Mouse (Mus musculus): ENCODE measurements around the gene Csnk1g2. TPM values are rescaled to one million over a fixed set of nuclear protein-coding genes. Genes with fewer than 3 reads are reported as not detected.
"Not testable (repeated sequence)": the region's sequence is repeated elsewhere in the genome, so short reads cannot be mapped to it uniquely, and the experiment has no call there.

Gene Csnk1g2
- total RNA-seq, 2 experiments from 2014 or later = 167 to 169 TPM

DNA sequence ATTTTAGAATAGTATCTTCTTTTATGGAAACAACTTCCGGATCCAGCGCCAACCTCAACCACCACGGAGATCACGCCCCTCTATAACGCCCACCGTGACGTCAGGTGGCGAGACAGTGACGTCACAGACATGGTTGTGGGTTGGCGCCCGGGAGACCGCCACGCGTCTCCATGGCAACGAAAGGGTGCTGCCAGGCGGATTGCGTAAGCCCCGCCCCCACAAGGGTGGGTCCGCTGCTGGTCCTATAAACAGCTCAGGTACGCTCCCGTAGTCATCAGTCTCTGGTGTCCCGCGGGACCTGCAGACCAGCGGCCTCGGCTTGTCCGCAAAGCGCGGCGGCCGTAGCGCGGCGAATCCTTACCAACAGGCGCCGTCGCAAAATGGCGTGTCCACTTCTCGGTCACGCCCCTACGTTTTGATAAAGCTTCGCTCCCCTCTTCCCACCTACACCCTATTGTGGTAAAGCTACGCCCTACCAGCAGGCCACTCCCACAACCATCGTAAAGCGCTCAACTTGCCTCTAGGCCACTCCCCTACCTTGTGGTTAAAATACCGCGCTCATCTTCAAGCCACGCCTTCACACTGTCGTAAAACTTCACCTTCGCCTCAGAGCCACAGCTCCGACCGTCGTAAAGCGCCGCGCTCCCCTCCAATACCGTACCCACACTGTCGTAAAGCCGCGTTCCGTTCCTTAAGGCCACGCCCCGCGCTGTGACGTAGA is 538 bp upstream of the Csnk1g2 start:
- DNase-seq (ENCODE audit: low spot score in 2 of 2) = peak; percentile 96 to 99

DNA sequence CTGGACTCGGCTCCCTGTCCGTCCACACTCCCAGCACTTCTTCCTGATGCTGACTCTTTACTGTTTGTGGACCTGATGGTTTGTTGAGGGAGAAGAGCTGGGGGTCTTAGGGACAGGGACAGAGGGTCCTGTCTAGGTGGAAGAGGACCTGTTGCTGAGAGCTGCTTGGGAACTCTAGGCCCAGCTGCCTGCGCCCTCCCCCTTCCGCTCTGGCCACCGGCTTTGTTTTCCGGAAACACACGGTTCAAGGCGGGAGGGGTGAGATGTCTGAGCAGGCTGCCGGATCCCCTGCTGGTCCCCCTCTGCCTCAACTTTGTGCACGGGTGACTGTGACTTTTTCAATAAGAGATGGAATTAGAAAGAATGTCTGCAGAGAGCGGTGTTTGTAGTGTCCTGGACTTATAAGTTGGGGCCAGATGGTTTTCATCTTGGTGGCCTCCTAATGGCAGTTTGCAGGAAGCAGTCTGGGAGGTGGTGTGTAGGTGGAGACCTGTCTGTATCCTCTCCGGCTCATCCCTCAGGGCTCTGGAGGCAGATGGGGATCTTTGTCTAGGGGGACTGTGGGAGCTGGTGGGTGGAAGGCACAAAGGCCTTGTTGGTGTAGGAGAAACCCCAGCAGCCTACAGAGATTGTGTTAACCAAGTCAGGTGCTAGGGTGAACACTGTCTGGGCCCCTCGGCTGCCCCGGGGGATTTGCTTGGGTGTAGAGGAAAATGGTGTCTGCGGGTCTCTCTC is 986 bp downstream of the Csnk1g2 start:
- DNase-seq (ENCODE audit: low spot score in 2 of 2) = peak in 1 of 2 experiments; percentile 58

DNA sequence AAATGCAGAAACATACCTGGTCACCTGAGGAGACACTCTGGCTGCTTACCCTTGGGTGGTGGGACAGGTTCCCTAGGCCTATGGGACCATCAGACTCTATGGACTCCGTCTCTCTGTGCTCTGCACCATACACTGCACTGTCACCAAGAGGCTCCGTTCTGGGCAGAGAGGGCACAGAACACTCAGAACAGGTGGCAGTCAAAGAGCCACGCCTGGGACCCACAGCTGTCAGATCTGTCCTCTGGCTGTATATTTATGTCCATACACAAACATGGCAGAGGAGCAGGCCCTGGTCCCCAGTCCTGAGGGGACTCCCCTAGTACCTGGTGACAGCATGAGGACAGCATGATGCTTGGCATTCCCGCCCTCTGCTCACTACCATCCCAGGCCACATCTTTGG is 3.1 kb downstream of the Csnk1g2 start:
- no peak for DNase-seq (ENCODE audit: low spot score in 2 of 2)

DNA sequence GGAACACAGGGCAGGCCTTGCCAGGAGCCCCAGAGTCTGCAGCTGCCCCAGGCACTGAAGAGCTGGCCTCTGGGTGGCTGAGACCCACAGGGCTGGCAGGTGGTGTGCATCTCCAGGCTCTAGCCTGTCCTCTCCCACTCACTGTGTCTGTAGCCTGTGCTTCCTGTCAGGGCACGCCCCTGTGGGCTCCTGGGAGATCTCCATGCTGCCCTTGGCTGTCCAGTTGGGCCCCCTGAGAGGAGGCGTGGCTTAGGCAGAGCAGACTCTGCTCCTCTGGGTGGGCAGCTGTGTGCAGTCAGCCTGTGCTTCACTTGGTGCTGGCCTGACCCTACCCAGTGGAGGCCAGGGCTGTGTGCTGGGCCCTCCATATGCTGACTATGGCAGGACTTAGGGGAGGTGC is 5.0 kb downstream of the Csnk1g2 start:
- no peak for DNase-seq (ENCODE audit: low spot score in 2 of 2)

DNA sequence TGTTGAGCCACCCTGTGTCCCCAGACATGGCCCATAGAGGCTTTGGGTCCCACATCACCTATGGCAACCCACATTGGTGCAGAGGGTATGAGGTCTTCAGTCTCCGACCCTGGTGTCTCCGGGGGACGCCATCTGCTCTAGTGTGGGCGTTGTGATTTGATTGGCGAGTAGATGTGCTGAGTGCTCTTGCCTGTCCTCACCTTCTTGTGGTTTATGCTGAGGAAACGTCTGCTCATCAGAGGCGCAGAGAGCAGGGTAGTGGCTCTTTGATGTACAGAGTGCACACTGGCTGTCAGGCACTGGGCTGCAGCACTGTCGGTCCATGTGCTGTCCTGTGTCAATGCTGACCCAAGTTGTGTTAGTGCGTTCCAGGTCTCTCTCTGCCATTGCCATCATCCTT is 6.3 kb downstream of the Csnk1g2 start:
- no peak for DNase-seq (ENCODE audit: low spot score in 2 of 2)

DNA sequence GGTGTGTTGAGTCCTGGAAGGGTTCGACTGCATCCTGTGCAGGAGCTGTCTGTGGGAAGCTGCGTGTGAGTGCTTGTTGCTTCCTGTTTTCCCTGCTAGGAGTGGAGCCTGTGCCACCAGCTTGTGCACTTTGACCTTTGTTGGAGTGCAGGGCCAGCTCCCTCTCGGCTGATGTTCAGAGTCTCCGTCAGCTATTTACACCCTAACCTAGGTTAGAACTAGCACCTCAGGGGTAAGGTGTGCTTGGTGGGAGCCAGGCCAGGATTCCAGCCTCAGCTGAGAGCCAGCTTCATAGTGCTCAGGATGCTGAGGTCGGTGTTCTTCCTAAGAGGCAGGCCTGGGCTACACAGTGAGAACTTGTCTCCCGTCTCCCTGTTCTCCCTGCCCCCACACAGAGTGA is 12.7 kb downstream of the Csnk1g2 start:
- no peak for DNase-seq (ENCODE audit: low spot score in 2 of 2)

DNA sequence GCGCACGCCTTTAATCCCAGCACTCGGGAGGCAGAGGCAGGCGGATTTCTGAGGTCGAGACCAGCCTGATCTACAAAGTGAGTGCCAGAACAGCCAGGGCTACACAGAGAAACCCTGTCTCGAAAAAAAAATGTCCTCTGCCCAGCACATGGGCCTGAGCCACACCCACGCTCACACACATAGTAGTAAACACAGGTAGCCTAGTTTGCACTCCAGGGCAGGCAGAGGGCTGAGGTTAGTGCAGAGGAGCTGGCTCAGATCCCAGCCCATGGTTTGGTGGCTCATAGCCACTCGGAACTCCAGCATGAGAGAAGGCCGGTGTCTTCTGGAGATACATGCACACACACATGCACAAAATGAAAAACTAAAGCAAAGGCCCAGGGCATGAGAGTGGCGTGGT is 24.3 kb downstream of the Csnk1g2 start:
- DNase-seq (ENCODE audit: low spot score in 2 of 2) = no peak

DNA sequence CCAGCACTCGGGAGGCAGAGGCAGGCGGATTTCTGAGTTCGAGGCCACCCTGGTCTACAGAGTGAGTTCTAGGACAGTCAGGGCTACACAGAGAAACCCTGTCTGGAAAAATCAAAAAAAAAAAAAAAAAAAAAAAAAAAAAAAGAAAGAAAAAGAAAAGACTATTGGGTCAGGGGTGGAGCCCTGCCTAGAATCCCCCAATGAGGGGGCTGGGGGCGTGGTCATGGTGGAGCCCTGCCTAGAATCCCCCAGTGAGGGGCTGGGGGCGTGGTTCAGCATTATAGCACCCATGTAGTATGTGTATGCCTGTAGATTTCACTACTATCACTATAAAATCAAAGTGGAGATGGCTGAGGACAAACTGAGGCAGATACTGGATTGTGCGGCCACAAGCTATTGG is 27.3 kb downstream of the Csnk1g2 start:
- not testable (repeated sequence) for DNase-seq (ENCODE audit: low spot score in 2 of 2)

DNA sequence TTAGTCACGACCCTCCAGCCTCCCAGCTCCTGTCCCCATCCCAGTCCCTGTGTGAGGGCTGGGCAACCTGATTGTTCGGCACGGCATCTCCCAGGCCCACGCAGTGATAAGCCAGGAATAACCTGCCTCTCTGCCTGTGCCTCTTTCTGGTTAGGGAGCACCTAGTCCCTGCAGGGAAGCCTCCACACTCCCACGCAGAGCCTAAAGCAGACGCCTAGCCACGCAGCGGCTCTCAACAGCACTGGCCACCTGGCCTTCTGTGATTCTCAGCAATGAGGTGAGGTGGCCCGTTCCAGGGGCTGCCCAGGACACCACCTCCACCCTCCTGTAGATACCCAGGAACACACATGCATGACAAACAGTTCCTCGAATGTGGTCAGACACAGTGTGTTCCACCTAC is 27.8 kb downstream of the Csnk1g2 start:
- DNase-seq (ENCODE audit: low spot score in 2 of 2) = no peak

DNA sequence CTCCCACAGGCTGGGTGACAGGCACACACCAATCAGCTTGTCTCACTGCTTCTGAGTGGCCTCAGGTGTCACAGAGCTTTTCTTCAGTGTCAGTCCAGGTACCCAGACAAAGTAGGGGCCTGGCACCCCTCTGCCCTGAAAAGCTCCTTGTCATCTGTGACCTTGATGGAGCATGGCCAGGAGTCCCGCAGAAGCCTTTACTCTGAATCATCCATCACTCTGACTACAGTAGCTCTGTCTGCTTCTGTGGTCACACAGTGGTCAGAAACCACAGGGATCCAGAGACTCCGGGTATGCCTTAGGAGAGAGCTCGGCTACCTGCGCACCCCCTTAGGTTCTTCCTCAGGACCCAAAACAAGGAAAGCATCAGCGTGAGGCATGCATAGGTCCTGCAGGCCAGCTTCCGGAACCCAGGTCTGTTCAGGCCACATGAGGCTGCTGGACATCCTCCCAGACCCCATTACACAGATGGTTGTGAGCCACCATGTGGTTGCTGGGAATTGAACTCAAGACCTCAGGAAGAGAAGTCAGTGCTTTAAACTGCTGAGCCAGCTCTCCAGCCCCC is 30.6 kb downstream of the Csnk1g2 start:
- DNase-seq (ENCODE audit: low spot score in 2 of 2) = no peak

DNA sequence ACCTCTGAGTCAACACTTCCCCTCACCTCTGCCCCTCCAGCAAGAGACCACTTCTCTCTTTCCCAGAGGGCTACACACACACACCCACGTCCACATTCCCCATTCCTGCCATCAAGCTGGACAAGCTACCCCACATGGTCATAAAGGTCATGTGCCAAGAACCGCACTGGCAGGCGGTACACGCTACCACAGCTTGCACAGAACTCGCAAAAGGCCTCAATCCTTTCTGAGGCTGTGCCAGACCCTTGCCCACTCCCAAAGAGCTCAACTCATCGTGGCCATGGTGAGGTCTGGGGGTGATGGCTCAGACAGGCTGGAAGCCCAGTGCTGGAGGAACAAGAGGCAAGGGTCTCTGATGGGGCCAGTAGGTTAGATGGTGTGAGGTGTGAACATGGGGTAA is 32.2 kb downstream of the Csnk1g2 start:
- no peak for DNase-seq (ENCODE audit: low spot score in 2 of 2)

DNA sequence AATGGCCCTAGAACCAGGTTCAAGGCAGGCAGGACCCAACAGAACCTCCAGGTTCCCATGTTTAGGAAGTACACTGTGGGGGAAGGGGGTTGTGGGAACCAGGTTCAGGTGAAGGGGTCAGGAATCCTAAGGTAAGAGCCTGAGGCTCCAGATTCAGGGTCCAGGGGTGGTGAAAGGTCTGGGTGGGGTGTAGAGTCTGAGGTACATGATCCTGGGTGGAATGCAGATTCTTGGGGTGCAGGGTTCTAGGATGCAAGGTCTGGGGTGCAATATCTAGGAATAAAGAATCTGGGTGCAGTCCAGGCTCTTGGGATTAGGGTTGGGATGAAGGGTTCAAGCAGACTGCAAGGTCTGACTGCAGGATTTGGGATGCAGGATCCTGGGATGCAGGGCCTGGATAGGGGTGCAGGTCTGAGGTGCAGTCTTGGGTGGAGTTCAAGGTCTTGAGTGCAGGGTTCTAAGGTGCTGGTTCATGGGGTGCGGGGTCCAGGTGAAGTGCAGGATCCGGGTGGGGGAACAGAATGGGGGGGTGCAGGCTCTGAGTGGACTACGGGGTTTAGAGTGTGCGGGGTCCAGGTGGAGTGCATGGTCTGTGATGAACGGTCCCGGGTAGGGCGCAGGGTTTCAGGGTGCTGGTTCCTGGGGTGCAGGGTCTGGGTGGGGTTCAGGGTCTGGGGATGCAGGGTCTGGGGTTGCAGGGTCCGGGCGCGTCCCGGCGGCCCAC is 32.9 kb downstream of the Csnk1g2 start:
- no peak for DNase-seq (ENCODE audit: low spot score in 2 of 2)

DNA sequence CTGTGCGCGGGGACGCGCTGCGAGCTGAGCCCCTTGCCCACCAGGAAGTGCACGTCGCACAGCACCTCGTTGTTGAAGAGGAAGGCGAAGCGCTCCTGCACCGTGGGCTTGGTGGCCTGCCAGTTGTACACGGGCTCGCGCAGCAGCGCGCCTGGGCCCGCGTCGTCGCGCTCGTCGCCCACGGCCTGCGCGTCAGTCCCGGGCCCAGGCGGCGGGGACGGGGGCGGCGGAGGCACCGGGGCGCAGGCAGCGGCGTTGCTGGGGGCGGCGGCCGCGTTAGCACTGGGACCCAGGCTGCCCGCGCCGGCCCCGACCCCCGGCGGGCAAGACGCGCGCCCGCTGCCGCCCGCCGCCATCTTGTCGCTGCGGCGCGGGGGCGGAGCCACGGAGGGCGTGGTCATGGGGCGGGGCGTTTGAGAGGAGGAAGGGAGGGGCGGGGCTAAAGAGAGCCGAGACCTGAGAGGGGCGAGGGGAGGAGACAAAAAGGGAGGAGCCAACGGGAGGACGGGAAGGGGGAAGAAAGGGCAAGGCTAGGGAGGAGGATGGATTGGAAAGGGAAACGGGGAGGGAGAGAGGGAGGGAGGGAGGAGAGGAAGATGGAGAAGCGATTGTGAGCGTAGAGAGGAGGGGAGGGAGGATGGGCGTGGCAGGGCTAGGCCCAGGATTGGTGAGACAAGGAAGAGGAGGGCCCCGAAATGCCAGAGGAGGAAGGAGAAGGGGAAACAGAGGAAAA is 33.7 kb downstream of the Csnk1g2 start:
- DNase-seq (ENCODE audit: low spot score in 2 of 2) = peak; percentile 96 to 99

DNA sequence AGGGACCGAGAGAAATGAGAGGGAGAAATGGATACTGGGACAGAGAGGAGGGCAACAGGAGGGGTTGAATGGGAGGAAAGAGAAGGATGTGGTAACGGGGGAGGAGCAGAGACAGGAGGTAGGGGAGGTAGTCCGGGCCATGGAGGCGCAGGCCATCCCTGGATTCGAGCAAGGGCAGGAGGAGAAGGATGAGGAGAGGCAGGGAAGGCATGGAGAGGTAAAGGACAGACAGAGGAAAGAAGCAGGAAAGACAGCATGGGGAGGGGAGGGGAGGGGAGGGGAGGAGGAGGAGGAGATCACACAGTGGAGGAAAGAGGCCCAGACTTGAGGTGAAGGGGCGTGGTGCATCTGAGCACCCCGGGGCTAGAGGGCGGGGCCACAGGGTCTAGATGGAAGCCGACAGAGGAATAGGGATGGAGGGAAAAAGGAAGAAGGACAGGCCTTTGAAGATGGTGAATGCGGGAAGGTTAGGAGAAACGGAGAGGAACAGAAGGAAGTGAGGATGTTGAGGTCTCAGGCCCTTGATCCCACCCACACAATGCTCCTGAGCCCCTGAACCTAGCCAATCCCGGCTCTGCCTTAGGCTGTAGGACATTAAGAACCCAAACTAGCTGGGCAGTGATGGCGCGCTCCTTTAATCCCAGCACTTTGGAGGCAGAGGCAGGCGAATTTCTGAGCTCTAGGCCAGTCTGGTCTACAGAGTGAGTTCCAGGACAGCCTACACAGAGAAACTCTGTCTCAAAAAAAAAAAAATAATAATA is 34.4 kb downstream of the Csnk1g2 start, which contains the start of gene Btbd2:
Btbd2 (minus strand) TSS at position 209 of the 761 bp plus-strand sequence.
- DNase-seq (ENCODE audit: low spot score in 2 of 2) = no peak

DNA sequence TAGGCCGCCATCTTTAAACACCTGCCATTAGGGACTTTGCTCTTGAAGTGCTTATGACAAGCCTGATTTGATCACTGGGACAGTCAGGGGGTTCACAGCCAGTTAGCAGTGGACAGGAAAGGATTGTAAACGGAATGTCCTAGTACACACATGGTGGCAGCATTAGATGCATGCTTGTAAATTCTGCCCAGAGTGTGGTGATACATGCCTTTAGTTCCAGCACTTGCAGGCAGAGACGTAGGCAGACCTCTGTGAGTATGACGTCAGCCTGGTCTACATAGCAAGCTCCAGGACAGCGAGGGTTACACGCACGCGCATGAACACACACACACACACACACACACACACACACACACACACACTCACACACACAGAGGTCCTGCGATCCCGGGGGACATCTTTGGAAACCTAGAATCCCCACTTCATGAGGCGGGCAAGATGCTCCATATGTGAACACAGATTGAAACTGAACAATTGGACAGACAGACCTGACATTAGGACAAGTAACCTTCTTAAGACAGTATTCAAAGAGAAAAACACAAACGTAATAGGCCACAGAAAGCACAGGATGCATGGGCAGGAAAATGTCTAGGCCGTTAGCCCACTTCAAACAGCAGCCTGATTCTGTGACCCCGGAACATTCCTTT is 35.7 kb downstream of the Csnk1g2 start:
- DNase-seq (ENCODE audit: low spot score in 2 of 2) = no peak

DNA sequence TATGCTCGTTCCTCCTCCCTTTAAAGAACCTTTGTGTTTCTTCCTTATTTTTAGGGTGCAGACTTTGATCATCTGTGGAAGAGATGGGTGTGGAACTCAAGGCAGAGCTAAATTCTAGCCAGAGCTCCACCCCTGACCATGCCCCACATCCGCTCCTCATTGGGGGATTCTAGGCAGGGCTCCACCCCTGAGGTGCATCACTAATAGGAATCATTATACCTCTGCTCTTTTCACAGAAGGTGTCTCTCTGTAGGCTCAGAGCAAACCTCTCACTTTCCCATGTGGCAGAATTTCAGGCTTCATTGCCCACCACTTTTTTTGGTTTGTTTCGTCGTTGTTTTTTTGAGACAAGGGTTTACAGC is 36.2 kb downstream of the Csnk1g2 start:
- DNase-seq (ENCODE audit: low spot score in 2 of 2) = no peak

DNA sequence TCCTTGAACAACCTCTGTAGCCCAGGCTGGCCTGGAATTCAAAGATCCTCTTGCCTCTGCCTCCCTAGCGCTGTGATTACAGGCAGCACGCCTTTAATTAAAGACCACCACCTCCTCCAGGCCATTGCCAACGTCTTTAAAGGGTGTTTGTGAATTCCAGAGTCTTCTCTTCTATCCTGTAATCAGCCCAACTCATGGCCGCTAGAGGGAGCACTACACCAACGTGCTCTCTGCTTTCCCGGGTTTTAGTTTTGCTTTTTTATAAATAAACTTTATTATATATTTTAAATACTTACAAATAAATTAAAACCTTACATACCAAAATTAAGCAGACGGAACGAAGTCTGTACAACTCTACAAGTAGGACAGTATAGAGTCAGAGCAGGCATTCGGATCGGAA is 36.6 kb downstream of the Csnk1g2 start:
- peak in 1 of 2 experiments; percentile 81 for DNase-seq (ENCODE audit: low spot score in 2 of 2)

DNA sequence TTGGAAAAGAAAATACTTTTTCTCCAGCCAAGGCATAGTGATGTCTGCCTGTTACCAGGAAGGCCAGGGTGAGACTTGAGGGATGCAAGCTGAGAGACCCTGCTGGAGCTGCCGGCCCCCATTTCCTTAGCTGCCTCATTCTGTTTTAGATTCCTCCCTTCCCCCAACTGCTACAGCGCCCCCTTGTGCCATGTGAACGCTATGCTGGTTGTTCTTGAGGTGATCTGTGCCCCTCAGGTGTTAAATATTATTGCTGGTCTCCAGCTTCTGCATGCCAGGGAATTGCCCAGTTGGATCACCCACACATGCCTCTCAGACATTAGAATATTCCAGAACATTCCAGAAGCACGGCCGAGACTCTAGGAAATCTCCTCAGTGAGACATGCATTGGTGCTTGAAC is 38.5 kb downstream of the Csnk1g2 start:
- DNase-seq (ENCODE audit: low spot score in 2 of 2) = no peak

DNA sequence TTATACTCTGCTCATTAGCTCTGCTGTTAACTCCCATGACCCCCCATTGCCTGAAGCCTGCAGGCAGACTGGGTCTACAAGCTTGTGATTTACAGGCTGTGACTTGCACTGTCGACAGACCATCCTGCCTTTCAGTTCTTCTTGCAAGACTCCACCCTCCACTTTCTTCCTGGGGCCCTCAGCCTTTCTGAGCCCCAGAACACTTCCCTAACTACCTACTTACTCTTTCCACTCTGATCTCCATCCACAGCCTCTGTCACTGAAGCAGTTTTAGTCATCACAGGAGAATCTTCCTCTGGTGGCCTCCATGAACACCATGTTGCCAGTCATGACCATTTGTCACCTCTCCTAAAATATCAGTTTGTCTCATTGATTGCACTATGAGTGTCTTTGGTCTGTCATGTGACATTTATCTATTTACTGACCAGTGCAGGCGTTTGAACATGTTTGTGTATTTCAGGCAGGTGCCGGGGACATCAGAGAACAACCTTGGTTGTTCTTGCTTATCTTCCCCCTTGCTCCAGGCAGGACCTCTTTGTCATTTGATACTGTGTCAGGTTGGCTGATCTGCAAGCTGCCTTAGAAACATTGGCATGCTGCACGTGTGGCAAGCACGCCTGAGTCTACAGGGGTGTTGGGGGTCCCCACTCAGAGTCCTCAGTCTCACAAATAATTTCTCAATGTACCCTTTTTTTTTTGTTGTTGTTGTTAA is 41.0 kb downstream of the Csnk1g2 start:
- no peak for DNase-seq (ENCODE audit: low spot score in 2 of 2)
